Mouse (Mus musculus) thymus, adult 2 months (tissue): ENCODE measurements around the gene S100a5. TPM values are rescaled to one million over a fixed set of nuclear protein-coding genes. Genes with fewer than 3 reads are reported as not detected.

Experiments used
- DNase-seq: peaks from one replicate; pipeline ENCODE4 v3.0.0; 2021
- H3K27ac ChIP-seq: fragments of 200-500 bp; 2 replicates; pipeline ENCODE4 v1.5.1; 2012; ENCODE audit warnings: low read length, control low read depth; ENCODE audit not compliant: control insufficient read depth, insufficient read depth
- H3K27me3 ChIP-seq: fragments of 200-500 bp; 2 replicates; pipeline ENCODE4 v1.6.1; 2012; ENCODE audit warnings: mild to moderate bottlenecking, low read length, moderate library complexity, mixed read lengths; ENCODE audit not compliant: control insufficient read depth, insufficient read depth
- H3K36me3 ChIP-seq: fragments of 200-500 bp; 2 replicates; pipeline ENCODE4 v1.6.1; 2012; ENCODE audit warnings: mild to moderate bottlenecking, low read length, moderate library complexity; ENCODE audit not compliant: control insufficient read depth, insufficient read depth
- H3K4me1 ChIP-seq: fragments of 200-500 bp; replicated peaks from 2 replicates; pipeline ENCODE4 v1.6.1; 2012; ENCODE audit warnings: low read length; ENCODE audit not compliant: control insufficient read depth, insufficient read depth
- H3K4me3 ChIP-seq: fragments of 200-500 bp; 2 replicates; pipeline ENCODE4 v1.5.1; 2012; ENCODE audit warnings: mild to moderate bottlenecking, low read length, control low read depth, moderate library complexity; ENCODE audit not compliant: control insufficient read depth, insufficient read depth
- CTCF ChIP-seq: fragments of 200-500 bp; IDR thresholded peaks from 2 replicates; pipeline ENCODE4 v1.5.1; 2012; ENCODE audit warnings: mild to moderate bottlenecking, control low read depth, low read length, moderate library complexity, borderline replicate concordance; ENCODE audit not compliant: control insufficient read depth, poor library complexity, insufficient read depth; ENCODE audit errors: extremely low read depth
- POLR2A ChIP-seq: fragments of 200-500 bp; IDR thresholded peaks from 2 replicates; pipeline ENCODE4 v1.6.1; 2012; ENCODE audit warnings: mild to moderate bottlenecking, low read length, control low read depth, moderate library complexity; ENCODE audit not compliant: control insufficient read depth, poor library complexity, insufficient read depth; ENCODE audit errors: extremely low read depth
- WGBS: fragments of 180-500 bp; shearing (Covaris S2); methylation state at CpG from one replicate; pipeline ENCODE4 v1.1.7; 2018; 5-methylcytosine and 5-hydroxymethylcytosine counted together
- polyA plus RNA-seq: library from polyadenylated mRNA; depleted of rRNA; stranded (reverse); fragments of >200 nt; gene quantifications from 2 replicates; pipeline ENCODE4 v1.2.3, GENCODE M21; 2012

S100a5 gene
- polyA plus RNA-seq, 1 experiment: not detected

DNA sequence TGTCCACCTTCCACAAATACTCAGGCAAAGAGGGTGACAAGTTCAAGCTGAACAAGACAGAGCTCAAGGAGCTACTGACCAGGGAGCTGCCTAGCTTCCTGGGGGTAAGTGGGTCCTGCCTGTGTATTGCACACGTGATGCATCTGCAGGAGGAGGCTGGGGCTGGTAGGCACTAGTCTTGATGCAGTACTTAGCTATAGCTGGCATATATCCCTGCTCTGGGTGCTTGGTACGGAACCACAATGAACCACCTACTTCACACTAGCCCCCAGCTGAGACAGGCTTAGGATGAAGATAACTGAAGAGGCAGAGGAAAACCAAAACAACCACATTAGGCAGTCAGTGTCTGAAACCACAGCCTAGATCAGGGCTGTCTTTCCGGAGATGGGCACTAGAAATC, 3.3 kb upstream of the S100a5 start:
- WGBS: 4% methylated on average over 3 of the region's 3 CpGs
- no peak overlapping the region for H3K27ac ChIP-seq
- no peak for DNase-seq

DNA sequence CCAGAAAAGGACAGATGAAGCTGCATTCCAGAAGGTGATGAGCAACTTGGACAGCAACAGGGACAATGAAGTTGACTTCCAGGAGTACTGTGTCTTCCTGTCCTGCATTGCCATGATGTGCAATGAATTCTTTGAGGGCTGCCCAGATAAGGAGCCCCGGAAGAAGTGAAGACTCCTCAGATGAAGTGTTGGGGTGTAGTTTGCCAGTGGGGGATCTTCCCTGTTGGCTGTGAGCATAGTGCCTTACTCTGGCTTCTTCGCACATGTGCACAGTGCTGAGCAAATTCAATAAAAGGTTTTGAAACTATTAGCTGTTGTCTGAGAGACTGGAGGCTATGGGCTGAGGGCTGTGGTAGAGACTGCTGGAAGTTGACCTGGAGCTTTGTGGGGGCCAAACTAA, 2.6 kb upstream of the S100a5 start:
- H3K4me1 ChIP-seq: peaks cover 25% of the 10 kb centered on the region
- TF ChIP-seq POLR2A (no peak), CTCF (no peak)
- H3K27ac ChIP-seq: no peak overlapping the region
- no peak for DNase-seq
- H3K27me3 ChIP-seq: no peaks in the 10 kb centered on the region
- H3K36me3 ChIP-seq: no peaks in the 10 kb centered on the region
- WGBS: 51% methylated on average over 2 of the region's 2 CpGs
- no peak overlapping the region for H3K4me3 ChIP-seq

More for the DNA sequence above, 3.3 kb upstream of the S100a5 start:
- TF ChIP-seq POLR2A: no peak
- no peak for TF ChIP-seq CTCF
- Histone ChIP-seq H3K4me1 (peaks cover 25% of the 10 kb centered on the region), H3K27me3 (no peaks in the 10 kb centered on the region), H3K36me3 (no peaks in the 10 kb centered on the region), H3K4me3 (no peak overlapping the region)

DNA sequence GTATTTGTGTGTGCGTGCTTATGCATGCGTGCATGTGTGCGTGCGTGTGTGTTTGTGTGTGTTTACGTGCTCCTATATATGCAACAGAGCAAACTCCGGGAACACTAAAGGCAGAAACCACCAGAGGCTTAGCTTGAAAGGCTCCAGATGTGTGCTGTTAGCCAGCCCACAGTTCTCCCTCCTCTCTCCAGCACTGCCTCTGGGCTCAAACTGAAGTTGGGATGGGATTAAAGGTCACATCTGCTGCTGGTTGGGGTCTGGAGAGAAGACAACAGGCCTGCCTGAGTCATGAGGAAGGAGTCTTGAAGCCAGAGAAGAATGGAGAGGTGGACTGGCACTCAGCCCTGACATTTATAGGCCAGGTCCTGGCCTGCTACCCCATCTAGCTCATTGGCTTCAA, 2.1 kb upstream of the S100a5 start:
- Histone ChIP-seq H3K4me3 (no peak overlapping the region), H3K4me1 (peaks cover 25% of the 10 kb centered on the region), H3K27ac (no peak overlapping the region), H3K27me3 (no peaks in the 10 kb centered on the region), H3K36me3 (no peaks in the 10 kb centered on the region)
- WGBS: 65% methylated on average over 6 of the region's 6 CpGs
- no peak for DNase-seq
- no peak for TF ChIP-seq CTCF

DNA sequence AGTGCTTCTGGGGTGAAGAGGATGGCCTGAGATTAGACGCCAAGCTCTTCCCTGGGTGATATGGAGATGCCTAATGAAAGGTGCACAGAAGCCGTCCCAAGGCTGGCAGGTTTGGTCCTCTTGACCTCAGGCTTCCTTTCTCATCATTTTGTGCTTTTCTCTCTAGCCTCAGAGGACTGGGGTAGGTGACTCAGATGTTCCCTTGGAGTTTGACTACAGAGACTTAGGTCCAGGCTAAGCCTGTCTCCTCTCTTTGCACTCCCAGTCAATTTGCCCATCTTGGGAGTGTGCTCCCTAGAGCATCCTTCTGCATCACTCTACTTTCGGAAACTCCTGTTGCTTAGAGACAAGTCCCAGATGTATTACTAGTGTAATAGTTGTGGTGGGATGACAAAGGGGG, 962 bp upstream of the S100a5 start:
- Histone ChIP-seq H3K27me3 (no peaks in the 10 kb centered on the region), H3K4me3 (no peak overlapping the region), H3K27ac (no peak overlapping the region), H3K4me1 (peaks cover 30% of the 10 kb centered on the region), H3K36me3 (no peaks in the 10 kb centered on the region)
- TF ChIP-seq CTCF (no peak), POLR2A (no peak)
- WGBS: 93% methylated on average over 3 of the region's 3 CpGs
- DNase-seq: no peak

DNA sequence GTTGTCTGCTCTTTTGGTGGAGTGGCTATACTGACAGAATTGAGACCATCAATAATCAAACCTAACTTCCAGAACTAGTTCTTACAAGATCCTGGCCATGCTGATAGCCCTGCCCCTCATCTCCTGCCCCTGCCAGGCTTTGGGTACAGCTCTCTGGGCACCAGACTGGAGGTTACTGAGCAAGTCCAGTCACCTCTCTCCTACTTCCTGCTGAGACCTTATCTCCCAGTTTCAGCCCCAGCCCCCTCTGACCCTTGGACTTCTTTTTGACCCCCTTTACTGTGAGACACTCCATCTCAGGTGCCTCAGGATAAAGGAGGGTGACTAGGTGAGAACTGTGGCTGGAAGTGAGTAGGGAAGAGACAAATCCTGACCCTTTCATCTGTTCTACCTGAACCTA, 779 bp downstream of the S100a5 start:
- no peak for TF ChIP-seq CTCF
- no peak for TF ChIP-seq POLR2A
- Histone ChIP-seq H3K27ac (no peak overlapping the region), H3K27me3 (no peaks in the 10 kb centered on the region), H3K4me3 (no peak overlapping the region), H3K4me1 (peaks cover 36% of the 10 kb centered on the region), H3K36me3 (no peaks in the 10 kb centered on the region)
- no peak for DNase-seq

DNA sequence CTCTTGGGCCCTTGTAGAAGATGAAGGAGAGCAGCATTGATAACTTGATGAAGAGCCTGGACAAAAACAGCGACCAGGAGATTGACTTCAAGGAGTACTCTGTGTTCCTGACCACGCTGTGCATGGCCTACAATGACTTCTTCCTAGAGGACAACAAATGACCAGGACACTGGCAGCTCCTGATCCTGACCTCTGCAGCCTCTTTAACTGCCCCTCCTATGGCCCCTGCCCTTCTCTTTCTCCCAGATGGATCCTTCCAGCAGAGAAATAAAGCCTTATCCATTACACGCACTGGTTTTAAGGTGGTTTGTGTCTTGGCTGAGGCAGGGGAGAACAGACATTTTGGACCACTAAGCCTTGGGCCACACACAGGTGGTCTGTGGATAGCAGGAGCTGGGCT, 3.2 kb downstream of the S100a5 start:
- Histone ChIP-seq H3K4me1 (peaks cover 24% of the 10 kb centered on the region), H3K27ac (no peak overlapping the region), H3K36me3 (no peaks in the 10 kb centered on the region), H3K27me3 (no peaks in the 10 kb centered on the region), H3K4me3 (no peak overlapping the region)
- TF ChIP-seq CTCF: no peak
- no peak for DNase-seq
- WGBS: 89% methylated on average over 3 of the region's 3 CpGs

DNA sequence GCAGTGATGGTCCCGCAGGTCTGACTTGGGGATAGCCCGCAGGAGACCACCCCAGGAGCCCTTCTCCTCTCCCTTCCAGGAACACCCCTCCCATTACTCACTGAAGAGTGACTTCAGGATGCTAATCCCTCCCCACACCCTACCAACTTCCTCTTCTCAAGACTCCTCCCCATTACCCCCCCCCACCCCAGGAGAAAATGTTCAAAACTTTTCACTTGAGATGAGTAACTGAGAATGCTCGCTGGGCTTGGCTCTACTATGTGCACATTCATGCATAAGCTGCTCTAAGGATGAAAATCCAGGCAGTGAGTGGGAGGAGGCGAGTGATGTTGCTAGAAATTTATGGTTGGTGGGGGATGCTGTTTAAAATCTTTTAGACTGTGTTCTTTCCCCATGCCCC, 3.7 kb downstream of the S100a5 start:
- no peaks in the 10 kb centered on the region for H3K36me3 ChIP-seq
- peaks cover 24% of the 10 kb centered on the region for H3K4me1 ChIP-seq
- H3K27me3 ChIP-seq: no peaks in the 10 kb centered on the region
- H3K27ac ChIP-seq: no peak overlapping the region
- 29% methylated on average over 4 of the region's 4 CpGs for WGBS
- no peak overlapping the region for H3K4me3 ChIP-seq
- TF ChIP-seq POLR2A (no peak), CTCF (no peak)
- DNase-seq: no peak
